Comparison of ENCODE assay signal across 1 mouse cellular context in the genomic region with DNA sequence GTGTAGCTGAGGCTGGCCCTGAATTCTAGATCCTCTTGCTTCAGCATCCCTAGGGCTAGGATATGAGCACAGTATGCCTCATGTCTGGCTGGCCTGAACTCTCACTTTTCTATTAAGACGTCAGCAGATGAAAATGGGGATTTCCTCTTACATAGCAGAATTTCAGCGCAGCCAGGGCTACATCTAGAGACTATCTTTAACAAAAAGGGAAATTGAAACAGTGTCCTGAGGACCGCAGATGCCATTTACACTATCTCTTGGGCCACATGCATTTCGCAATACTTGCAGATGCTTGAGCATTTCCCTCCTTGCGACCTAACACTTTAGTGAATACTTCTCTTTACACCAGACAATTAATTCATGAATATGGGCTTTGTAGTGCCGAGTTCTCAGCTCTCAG.
TF ChIP-seq lines count a peak whose summit lies in the region.

No protein-coding gene starts in this region.

TF ChIP-seq in MEL, 35 proteins besides CTCF, POLR2A, EP300 and RAD21 (continued from another document):
- TF ChIP-seq USF2 (IDR thresholded peaks at IDR 0.05; ENCODE audit: borderline replicate concordance in 1 of 2, insufficient read depth in 1 of 2, low read depth in 1 of 2, low read length in 2 of 2) (no peak), ETS1 (IDR thresholded peaks at IDR 0.05; ENCODE audit: low read depth, low read length) (0 out of 2 replicates have a peak, but pooled peaks have one; percentile 10), MAZ (IDR thresholded peaks at IDR 0.05; ENCODE audit: low read depth, low read length) (no peak), GABPA (IDR thresholded peaks at IDR 0.05; ENCODE audit: low read depth, low read length) (no peak)
